Mouse (Mus musculus) ES-Bruce4 (cell line): Measurements from ENCODE around the gene Ttyh3.

Experiments used
- CTCF ChIP-seq: IDR thresholded peaks from one replicate; pipeline ENCODE4 v1.8.1; 2011; ENCODE audit warnings: low read depth, low read length
- EP300 ChIP-seq: IDR thresholded peaks from 2 replicates; pipeline ENCODE4 v1.6.1; 2011; ENCODE audit warnings: low read depth, low read length; ENCODE audit not compliant: insufficient read depth

DNA sequence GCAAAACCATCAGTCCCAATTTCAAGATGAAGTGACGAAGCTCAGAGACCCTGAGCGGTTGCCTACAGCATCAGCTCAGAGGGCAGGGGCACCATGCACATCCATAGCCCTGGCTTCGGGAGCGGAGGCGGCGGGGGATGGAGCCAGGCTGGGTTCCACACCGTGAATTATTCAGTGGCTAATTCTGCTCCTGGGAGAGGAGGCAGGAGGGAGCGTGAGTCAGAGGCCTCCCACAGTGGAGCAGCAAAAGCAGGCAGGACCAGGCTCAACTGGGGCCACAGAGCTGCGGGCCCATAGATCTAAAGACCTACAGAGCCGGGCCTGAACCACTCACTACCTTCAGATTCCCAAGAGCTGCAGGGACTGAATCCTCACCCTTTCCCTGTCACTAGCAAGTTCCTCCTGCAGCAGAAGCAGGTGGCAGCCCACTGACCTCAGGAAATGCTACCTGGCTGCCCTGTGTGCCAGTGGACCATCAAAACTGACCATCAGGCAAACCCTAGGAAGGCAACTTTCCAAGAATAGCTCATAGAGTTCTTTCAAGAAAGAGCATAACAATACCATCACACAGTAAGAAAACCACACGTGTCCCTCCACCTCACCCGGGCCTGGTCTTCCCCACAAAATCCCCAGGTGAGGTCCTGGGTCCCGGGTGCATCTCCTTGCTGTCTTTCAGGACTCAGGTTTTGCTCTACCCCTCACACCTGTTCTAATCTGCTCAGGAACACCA, 1.6 kb downstream of the Ttyh3 start:
- TF ChIP-seq CTCF, result no peak
- TF ChIP-seq EP300, result no peak
